Mouse (Mus musculus) MEL-GATA-1-ER (cell line): ENCODE measurements at regions not wholly inside any gene's neighbourhood (a gene's known extent, or its start where the extent isn't known, plus 50 kb on each side); places are given as distances from the start of the nearest gene placed in this dataset.

Experiments
- DNase-seq: peaks from one replicate; pipeline ENCODE4 v3.0.0-alpha.2; 2012; ENCODE audit warnings: low read depth; ENCODE audit errors: extremely low read depth

- DNase-seq = no peak
These were observed 115.2 kb upstream of the Pik3r1 start for GRCm38 (mm10) chr13:101883177-101883576.

- no peak for DNase-seq
These were observed 116.7 kb upstream of the Pik3r1 start for GRCm38 (mm10) chr13:101884752-101885151.

DNA sequence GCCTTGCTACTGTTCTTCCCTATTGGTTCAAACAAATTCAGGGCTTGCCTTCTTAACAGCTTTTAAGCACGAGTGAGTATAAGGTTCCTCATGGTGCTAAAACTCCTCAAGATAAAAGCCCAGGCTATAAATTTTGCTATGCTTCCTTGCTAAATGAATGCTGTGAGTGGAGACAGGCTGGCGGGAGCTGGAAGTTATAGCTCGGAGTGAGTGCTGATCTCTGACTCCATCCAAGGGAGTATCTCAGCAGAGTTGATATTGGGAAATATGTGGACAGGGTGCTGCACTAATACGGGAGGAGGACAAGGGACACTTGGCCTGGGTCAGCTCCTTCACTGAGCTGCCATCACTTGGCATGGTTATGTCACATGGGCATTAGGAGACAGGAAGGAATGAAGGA is 123.5 kb upstream of the Pik3r1 start:
- no peak for DNase-seq

DNA sequence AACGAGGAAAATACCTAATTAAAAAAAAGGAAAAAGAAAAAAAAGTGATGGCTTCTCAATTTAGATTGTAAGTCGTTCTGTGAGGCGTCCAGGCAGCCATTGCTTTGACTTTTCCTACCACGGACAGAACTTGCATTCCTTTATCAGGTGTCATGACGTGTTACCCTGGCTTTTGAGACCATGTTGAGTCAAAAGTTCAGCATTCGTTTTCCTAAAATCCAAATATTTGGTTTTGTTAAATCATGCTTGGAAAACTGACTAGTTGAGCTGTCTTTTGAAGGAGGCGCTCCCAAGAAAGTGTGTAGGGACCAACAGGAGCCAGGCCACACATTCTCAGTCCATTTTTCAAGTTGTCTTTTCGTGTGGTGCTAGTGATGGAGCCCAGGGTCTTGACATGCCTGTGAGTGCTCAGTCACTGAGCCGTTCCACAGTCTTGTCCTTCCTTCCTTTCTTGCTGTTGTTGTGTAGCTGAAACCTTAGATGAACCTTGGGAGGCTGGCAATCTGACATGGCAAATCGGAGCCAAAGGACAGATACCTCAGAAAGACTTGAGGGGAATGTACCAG is 125.1 kb upstream of the Pik3r1 start:
- DNase-seq = no peak

- no peak for DNase-seq
These were observed 127.1 kb upstream of the Pik3r1 start for GRCm38 (mm10) chr13:101895161-101895560.

GRCm38 (mm10) chr13:101895686-101896085 is 127.7 kb upstream of the Pik3r1 start:
- DNase-seq = no peak

GRCm38 (mm10) chr13:101896946-101897345 is 128.9 kb upstream of the Pik3r1 start:
- no peak for DNase-seq

DNA sequence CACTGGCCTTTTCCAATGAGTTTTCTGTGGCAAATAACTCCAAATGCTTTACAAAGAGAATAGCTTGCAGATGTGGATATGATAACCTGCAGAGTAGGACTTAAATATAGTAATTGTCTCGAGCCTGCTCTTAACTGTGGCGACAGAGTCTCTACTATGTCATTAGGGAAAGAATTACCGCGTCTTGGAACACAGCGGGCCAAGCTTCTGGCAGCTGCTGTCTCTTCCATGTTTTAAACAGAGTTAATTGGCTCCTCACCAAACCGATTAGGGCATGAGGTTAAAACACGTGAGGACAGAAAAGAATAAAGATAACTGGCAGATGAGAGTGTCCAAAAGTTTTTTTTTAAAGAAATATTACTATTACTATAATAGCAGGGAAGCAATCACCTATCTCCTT is 134.2 kb upstream of the Pik3r1 start:
- no peak for DNase-seq

DNA sequence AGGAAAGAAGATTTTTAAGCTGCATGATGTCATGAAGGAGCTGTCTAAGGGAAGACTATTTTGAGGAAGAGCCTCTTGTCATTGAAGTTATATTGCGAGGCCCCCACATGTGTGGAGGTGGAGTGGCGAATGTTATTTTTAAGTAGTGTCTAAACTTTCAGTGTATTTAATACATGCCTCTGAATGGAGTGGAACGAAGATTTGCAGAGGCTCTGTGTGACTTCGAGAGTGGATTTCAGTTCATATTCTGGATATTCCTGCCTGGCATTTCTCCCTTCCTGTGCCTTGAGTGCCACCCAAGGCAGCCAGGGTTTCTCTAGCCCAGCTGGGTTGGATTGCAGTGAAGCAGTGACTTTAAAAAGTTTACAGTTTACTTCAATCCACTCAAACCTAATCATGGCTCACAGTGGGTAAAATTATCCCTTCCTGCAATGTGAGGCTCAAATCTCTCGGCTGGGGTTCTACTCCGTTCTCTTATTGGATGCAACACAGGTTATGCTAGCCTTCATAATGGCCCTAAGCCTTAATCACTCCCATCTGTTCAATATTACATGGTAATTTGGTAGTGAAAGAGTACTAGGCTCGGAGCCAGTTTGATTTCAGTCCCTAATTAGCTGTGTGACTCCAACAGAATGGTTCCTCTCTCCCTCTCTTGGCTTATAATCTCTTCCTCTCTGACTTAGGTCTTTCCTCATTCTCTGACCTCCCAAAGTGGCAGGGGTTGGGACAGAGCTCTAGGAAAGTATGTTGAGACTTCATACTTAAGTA is 138.1 kb upstream of the Pik3r1 start:
- DNase-seq = no peak

- no peak for DNase-seq
These were observed 141.0 kb upstream of the Pik3r1 start for GRCm38 (mm10) chr13:101909026-101909425.

GRCm38 (mm10) chr13:101910687-101911086 is 142.7 kb upstream of the Pik3r1 start:
- DNase-seq = no peak

DNA sequence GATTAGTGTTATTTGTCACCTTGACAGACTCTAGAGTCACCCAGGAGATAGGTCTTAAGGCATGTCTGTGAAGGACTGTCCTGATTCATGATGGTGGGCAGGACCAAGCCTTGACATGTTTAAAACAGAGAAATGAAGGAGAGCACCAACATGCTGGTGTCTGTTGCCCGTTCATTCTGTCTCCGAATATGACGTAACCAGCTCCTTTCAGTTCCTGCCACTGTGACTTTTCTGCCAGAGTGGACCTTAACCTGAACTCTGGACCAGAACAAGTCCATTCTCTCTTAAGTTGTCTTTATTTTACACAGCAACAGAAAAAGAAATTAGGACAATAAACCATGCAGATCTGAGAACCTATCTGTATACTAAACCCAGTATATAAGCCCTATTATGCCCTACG is 146.1 kb upstream of the Pik3r1 start:
- DNase-seq = no peak

GRCm38 (mm10) chr13:101914691-101915541 is 146.9 kb upstream of the Pik3r1 start:
- DNase-seq = no peak

DNA sequence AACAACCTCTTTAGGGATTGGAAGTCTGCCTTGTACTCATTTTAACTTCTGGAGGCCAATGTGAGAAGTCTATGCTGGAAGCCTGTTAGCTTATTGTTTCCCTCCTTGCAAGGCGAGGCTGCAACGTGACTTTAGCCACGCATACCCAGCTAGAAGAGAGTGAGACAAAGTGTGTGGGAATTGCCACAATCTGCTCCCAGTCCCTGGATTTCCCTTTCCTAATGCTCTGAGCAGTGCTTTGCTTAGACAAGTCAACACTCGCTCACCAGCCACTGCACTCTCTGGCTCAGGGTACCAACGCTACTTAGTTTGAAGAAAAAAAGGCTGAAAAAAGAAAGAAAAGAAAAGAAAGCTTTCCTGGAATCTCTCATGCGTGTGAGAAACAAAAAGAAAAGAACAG is 147.5 kb upstream of the Pik3r1 start:
- DNase-seq = no peak

DNA sequence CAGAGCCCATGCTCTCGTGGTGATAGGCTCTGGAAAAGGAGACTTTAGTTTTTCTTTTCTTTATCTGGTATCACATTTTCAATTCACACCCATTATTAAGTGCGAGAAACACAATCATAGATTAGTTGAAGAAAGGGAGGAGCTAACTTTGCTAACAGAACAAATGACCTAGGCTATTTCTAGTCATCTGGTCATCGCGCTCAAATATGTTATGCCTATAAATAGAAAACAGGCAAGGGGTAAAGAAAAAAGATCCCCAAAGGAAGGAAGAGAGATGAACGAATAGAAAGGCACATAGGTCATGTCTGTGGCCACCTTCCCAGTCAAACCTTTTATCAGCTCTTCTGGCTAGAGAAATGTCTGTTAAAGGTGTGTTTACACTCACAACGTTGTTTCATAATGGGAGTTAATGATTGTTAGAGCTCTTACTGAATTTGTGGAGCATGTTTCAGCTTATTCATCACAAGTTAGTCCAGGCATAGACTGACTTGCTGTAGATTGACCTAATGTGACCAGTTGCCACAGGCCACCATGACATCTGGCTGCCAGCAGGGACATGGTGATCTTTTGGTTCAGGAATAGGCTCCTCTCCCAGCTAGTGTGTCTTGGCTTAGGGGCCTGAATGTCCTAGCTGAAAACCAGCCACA is 148.1 kb upstream of the Pik3r1 start:
- no peak for DNase-seq

DNA sequence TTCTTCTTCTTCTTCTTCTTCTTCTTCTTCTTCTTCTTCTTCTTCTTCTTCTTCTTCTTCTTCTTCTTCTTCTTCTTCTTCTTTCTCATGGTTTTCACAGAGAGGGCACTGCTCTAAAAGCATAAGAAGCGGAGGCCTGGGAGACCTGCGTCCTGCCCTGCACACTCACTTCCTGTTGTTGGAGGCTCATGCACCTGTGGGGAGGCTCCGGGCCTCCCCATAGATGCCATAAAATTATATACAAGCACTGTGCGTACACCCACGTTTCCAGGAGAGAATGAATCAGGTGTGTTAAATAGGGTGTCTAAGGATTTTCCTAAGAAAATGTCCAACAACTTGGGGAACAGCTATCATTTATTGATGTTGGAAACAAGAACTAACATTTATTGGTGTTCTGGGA is 148.9 kb upstream of the Pik3r1 start:
- DNase-seq = no peak

GRCm38 (mm10) chr13:101918185-101918584 is 150.2 kb upstream of the Pik3r1 start:
- DNase-seq = no peak

GRCm38 (mm10) chr13:101919266-101919665 is 151.2 kb upstream of the Pik3r1 start:
- DNase-seq = no peak

- no peak for DNase-seq
These were observed 152.4 kb upstream of the Pik3r1 start for GRCm38 (mm10) chr13:101920384-101920783.

GRCm38 (mm10) chr13:101924637-101925036 is 156.6 kb upstream of the Pik3r1 start:
- no peak for DNase-seq

GRCm38 (mm10) chr13:101931264-101931663 is 163.2 kb upstream of the Pik3r1 start:
- no peak for DNase-seq

DNA sequence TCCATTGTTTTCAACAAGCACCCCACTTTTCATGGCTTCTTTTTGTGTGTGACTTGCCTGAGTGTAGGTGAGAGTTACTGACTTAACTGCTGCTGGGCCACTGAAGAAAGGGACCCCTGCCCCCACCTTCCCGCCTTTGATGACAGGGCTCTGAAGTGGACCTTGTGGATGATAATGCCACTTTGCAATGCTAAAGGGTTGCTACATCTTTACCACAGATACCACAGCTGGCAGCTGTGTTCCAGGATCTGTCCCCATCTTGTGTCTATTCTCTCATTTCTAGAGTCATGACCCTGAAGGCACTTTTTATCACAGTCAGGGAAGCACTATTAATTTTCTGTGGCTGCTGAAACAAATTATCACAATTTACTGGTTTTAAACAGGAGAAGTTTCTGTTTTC is 163.9 kb upstream of the Pik3r1 start:
- no peak for DNase-seq
